ENCODE assay signal across 11 mouse cellular contexts in the genomic region with DNA sequence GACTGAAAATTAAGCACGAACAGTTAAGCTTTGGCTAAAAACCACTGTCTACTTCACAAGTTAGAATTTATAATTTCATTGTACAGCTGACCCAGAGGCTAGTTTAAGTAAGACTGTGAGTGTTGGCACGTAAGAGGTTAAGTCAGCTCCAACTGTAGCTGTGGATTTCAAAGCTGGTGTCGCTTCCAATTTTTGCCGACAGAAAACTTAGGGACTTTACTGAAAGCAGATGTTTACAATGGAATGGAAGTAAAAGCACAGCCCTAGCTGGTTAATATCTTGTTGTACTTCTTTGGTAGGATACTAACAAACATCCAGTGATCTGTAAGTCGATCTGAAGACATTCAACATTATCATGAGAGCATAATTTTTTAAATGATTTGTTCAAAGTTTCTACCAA. TPM values are rescaled to one million over a fixed set of nuclear protein-coding genes. Genes with fewer than 3 reads are reported as not detected.
DNase-seq lines count a peak whose midpoint lies in the region; ATAC-seq lines count a peak whose summit lies in the region.
"Had no signal": no experiment of that assay in that cellular context is flagged by ENCODE, and none has a peak within 500 bp of the region (broad histone marks: within the 10 kb centered on the region; RNA-seq: fewer than 3 reads in every experiment).

No protein-coding gene starts in this region.

- 0 out of 2 replicates have a peak overlapping the region, but pooled peaks have one; percentile 27 for H3K9ac ChIP-seq in heart, embryonic 14.5 days (ENCODE audit: low read length)
- no peak overlapping the region for H3K9ac ChIP-seq in lung, embryonic 15.5 days
- no peak overlapping the region for H3K9ac ChIP-seq in embryonic facial prominence, embryonic 14.5 days (ENCODE audit: low read depth, low read length)
- H3K9ac ChIP-seq in limb, embryonic 15.5 days, result no peak overlapping the region
- H3K9ac ChIP-seq: liver, embryonic 12.5 days; midbrain, embryonic 12.5 days had no signal

- H3K4me1 ChIP-seq in heart, embryonic 14.5 days (ENCODE audit: control insufficient read depth in 2 of 2, insufficient read depth in 2 of 2, low read length in 2 of 2), result peaks cover 25 to 43% of the 10 kb centered on the region in 2 experiments
- H3K4me1 ChIP-seq in lung, embryonic 15.5 days, result peaks cover 37% of the 10 kb centered on the region
- peaks cover 5% of the 10 kb centered on the region; the same call in 1 of the 2 replicates for H3K4me1 ChIP-seq in embryonic facial prominence, embryonic 14.5 days (ENCODE audit: control insufficient read depth, insufficient read depth, low read length)
- peaks cover 10% of the 10 kb centered on the region for H3K4me1 ChIP-seq in limb, embryonic 15.5 days
- H3K4me1 ChIP-seq: midbrain, embryonic 12.5 days had no signal

- peak overlapping the region; percentile 38 for H3K4me2 ChIP-seq in heart, embryonic 14.5 days (ENCODE audit: low read length)
- H3K4me2 ChIP-seq in lung, embryonic 15.5 days, result no peak overlapping the region
- peak overlapping the region; percentile 24 for H3K4me2 ChIP-seq in embryonic facial prominence, embryonic 14.5 days (ENCODE audit: low read depth, low read length)
- H3K4me2 ChIP-seq in limb, embryonic 15.5 days, result peak overlapping the region; percentile 36
- H3K4me2 ChIP-seq: liver, embryonic 12.5 days; midbrain, embryonic 12.5 days had no signal

- ATAC-seq in heart, embryonic 14.5 days (ENCODE audit: insufficient number of reproducible peaks, insufficient read depth, low FRiP score, low read depth), result no peak
- ATAC-seq in lung, embryonic 15.5 days (ENCODE audit: borderline replicate concordance, extremely low read depth, low FRiP score, low TSS enrichment), result peak; percentile 21; the same call in 1 of the 2 replicates
- ATAC-seq in embryonic facial prominence, embryonic 14.5 days (ENCODE audit: low read depth), result no peak; the same call in 1 of the 2 replicates
- no peak for ATAC-seq in limb, embryonic 15.5 days (ENCODE audit: insufficient number of reproducible peaks, low FRiP score, low TSS enrichment, low read depth)
- ATAC-seq in granulocyte monocyte progenitor cell, adult 5-6 weeks (replicated peaks; ENCODE audit: poor library complexity, severe bottlenecking), result no peak
- ATAC-seq: CD4-positive, CD25-positive, alpha-beta regulatory T cell, adult 4 months; liver, embryonic 12.5 days had no signal

- WGBS in heart, embryonic 14.5 days, result 46% methylated on average over 5 of the region's 5 CpGs
- WGBS in lung, embryonic 15.5 days, result 41% methylated on average over 5 of the region's 5 CpGs
- 35% methylated on average over 5 of the region's 5 CpGs for WGBS in embryonic facial prominence, embryonic 14.5 days
- 29% methylated on average over 5 of the region's 5 CpGs for WGBS in limb, embryonic 15.5 days

- no peak for DNase-seq in heart, postnatal 14 days
- no peak for DNase-seq in lung, postnatal 36 days
- DNase-seq in embryonic facial prominence, embryonic 14.5 days (ENCODE audit: low spot score), result peak; percentile 72
- no peak for DNase-seq in testis, postnatal 14 days (ENCODE audit: low spot score)

- no peaks in the 10 kb centered on the region for H3K9me3 ChIP-seq in heart, embryonic 14.5 days (ENCODE audit: control insufficient read depth, low read length)
- H3K9me3 ChIP-seq in lung, embryonic 15.5 days, result no peaks in the 10 kb centered on the region
- H3K9me3 ChIP-seq in embryonic facial prominence, embryonic 14.5 days (ENCODE audit: control insufficient read depth, low read length), result no peaks in the 10 kb centered on the region
- H3K9me3 ChIP-seq in limb, embryonic 15.5 days, result no peaks in the 10 kb centered on the region
- H3K9me3 ChIP-seq: liver, embryonic 12.5 days; midbrain, embryonic 12.5 days had no signal

- no peaks in the 10 kb centered on the region for H3K27me3 ChIP-seq in heart, embryonic 14.5 days (ENCODE audit: control insufficient read depth, insufficient read depth, low read length)
- no peaks in the 10 kb centered on the region for H3K27me3 ChIP-seq in lung, embryonic 15.5 days
- H3K27me3 ChIP-seq in embryonic facial prominence, embryonic 14.5 days (replicated peaks; ENCODE audit: control insufficient read depth, insufficient read depth, low read length), result no peaks in the 10 kb centered on the region
- H3K27me3 ChIP-seq in limb, embryonic 15.5 days, result no peaks in the 10 kb centered on the region
- H3K27me3 ChIP-seq: liver, embryonic 12.5 days; midbrain, embryonic 12.5 days had no signal

- peak overlapping the region; percentile 72 to 86 for H3K27ac ChIP-seq in heart, embryonic 14.5 days (replicated peaks in 1 of 2; ENCODE audit: control insufficient read depth in 1 of 2, insufficient read depth in 1 of 2, low read depth in 2 of 2, low read length in 2 of 2)
- peak overlapping the region; percentile 59 for H3K27ac ChIP-seq in lung, embryonic 15.5 days
- peak overlapping the region; percentile 67 for H3K27ac ChIP-seq in embryonic facial prominence, embryonic 14.5 days (replicated peaks; ENCODE audit: low read depth, low read length)
- peak overlapping the region; percentile 83 for H3K27ac ChIP-seq in limb, embryonic 15.5 days
- H3K27ac ChIP-seq: liver, embryonic 12.5 days; midbrain, embryonic 12.5 days had no signal

- H3K36me3 ChIP-seq in heart, embryonic 14.5 days (ENCODE audit: control insufficient read depth, insufficient read depth, low read length), result no peaks in the 10 kb centered on the region
- H3K36me3 ChIP-seq in lung, embryonic 15.5 days, result no peaks in the 10 kb centered on the region
- H3K36me3 ChIP-seq in embryonic facial prominence, embryonic 14.5 days (ENCODE audit: control insufficient read depth, insufficient read depth, low read length), result no peaks in the 10 kb centered on the region
- H3K36me3 ChIP-seq in limb, embryonic 15.5 days, result no peaks in the 10 kb centered on the region
- H3K36me3 ChIP-seq: liver, embryonic 12.5 days; midbrain, embryonic 12.5 days had no signal

- intact Hi-C loops in heart, postnatal 14 days (cut with DNase I), result loop anchor here (5.0 kb wide), 1 partner anchor 38 kb away; no protein-coding TSS in a partner anchor

- no peak overlapping the region for H3K4me3 ChIP-seq in heart, embryonic 14.5 days (ENCODE audit: control insufficient read depth in 1 of 2, insufficient read depth in 1 of 2, low read depth in 1 of 2, low read length in 2 of 2)
- no peak overlapping the region for H3K4me3 ChIP-seq in lung, embryonic 15.5 days
- H3K4me3 ChIP-seq in embryonic facial prominence, embryonic 14.5 days (ENCODE audit: low read depth, low read length), result no peak overlapping the region
- H3K4me3 ChIP-seq in limb, embryonic 15.5 days, result no peak overlapping the region
- H3K4me3 ChIP-seq: liver, embryonic 12.5 days; midbrain, embryonic 12.5 days had no signal

RNA-seq across cellular contexts. Expression of gene Herpud2, which starts 23.0 kb away (rescaled TPM):
- 32.4 and 36.7 TPM in 2 replicates for polyA plus RNA-seq in heart, embryonic 14.5 days (2014; fragmentation: Nextera tagmentation; extraction: Ambion mirVana)
- 10 to 100 TPM; 35.7 to 39.8 TPM for total RNA-seq in heart, postnatal 14 days (2021)
- polyA plus RNA-seq in lung, embryonic 15.5 days (2015; fragmentation: Nextera tagmentation; extraction: Ambion mirVana), result 31.4 and 32.0 TPM in 2 replicates
- polyA plus RNA-seq in embryonic facial prominence, embryonic 14.5 days (2014; fragmentation: Nextera tagmentation; extraction: Ambion mirVana), result 32.1 and 33.9 TPM in 2 replicates
- polyA plus RNA-seq in limb, embryonic 15.5 days (2015; fragmentation: Nextera tagmentation; extraction: Ambion mirVana), result 30.6 and 34.3 TPM in 2 replicates
- total RNA-seq in granulocyte monocyte progenitor cell, adult 5-6 weeks (2014; fragmentation: Nextera tagmentation), result 24.0 and 28.3 TPM in 2 replicates
- 14.9 and 17.1 TPM in 2 replicates for total RNA-seq in granulocyte monocyte progenitor cell, adult 5-6 weeks (2017)
